Mouse (Mus musculus) bone marrow macrophage, adult 2 months (primary cell): Measurements from ENCODE around the gene Vinac1. TPM values are rescaled to one million over a fixed set of nuclear protein-coding genes. Genes with fewer than 3 reads are reported as not detected.
"Not testable (repeated sequence)": the region's sequence is repeated elsewhere in the genome, so short reads cannot be mapped to it uniquely, and the experiment has no call there.

Experiments
- H3K27ac ChIP-seq: 2 replicates; pipeline ENCODE4 v1.5.1; 2012; ENCODE audit warnings: low read depth, low read length; ENCODE audit not compliant: insufficient read depth
- H3K4me1 ChIP-seq: 2 replicates; pipeline ENCODE4 v1.6.1; 2012; ENCODE audit warnings: low read length; ENCODE audit not compliant: control insufficient read depth, insufficient read depth
- H3K4me3 ChIP-seq: 2 replicates; pipeline ENCODE4 v1.5.1; 2012; ENCODE audit warnings: mild to moderate bottlenecking, low read length, moderate library complexity; ENCODE audit not compliant: insufficient read depth
- CTCF ChIP-seq: IDR thresholded peaks from 2 replicates; pipeline ENCODE4 v1.5.1; 2012; ENCODE audit warnings: low read depth, mild to moderate bottlenecking, low read length, moderate library complexity
- POLR2A ChIP-seq: IDR thresholded peaks from 2 replicates; pipeline ENCODE4 v1.6.1; 2012; ENCODE audit warnings: mild to moderate bottlenecking, low read depth, low read length, borderline replicate concordance
- polyA plus RNA-seq: library from polyadenylated mRNA; stranded (reverse); fragments of >200 nt; gene quantifications from 2 replicates; pipeline ENCODE4 v1.2.4, GENCODE M21; 2012; ENCODE audit not compliant: missing spikeins, insufficient read depth, insufficient read length

Gene Vinac1
- polyA plus RNA-seq, 1 experiment, result not detected

DNA sequence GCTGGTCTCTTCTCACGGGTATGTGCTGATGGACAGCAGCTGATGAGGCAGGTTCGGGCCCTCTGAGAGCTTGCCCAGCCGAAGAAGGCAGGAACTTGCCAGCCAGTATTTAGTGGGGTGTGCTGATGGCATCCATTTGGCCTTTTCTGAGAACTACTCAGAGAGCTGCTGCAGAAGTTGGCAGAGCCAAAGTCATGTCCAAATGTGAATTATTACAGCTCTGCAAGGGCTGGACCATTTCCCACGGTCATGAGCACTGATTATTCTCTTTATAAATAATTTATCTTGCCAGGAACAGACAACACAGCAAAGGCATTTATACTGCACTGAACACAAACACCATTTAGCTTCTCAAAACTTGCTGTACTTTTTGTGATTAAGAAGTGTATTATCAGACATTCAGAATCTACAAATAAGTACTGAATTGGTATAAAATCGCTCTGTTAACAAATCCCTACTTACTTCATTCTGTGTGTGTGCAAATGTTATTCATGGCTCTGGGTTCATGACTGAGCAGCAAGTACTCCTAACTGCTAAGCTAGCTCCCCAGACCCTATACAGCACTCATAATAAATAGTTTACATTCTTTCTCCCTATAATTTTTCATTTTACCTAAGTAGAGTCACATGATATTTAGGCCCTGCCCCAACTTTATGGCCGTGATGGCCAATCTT, 1.7 kb downstream of the Vinac1 start:
- TF ChIP-seq CTCF, result no peak
- TF ChIP-seq POLR2A, result no peak
- no peaks in the 10 kb centered on the region for H3K4me1 ChIP-seq
- H3K4me3 ChIP-seq, result no peak overlapping the region
- H3K27ac ChIP-seq, result no peak overlapping the region

DNA sequence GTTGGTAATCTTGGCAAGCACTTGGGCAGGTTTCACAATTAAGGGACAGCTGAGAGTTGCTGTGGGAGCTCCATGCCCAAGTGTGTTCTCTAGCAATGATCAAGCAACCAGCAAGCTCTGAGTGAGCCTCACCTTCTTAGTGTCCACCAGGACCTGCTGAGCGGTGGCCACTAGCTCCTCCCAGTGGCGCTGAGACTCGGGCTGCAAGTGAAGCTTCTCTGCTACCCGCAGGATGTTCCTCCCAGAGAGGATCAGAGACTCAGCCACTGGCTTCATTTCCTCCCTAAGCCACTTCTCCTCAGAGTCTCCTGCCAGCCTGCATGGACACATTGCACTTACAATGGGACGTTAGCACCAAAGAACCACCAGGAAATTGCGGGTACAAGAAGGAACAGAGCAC, 7.4 kb downstream of the Vinac1 start:
- H3K4me3 ChIP-seq, result no peak overlapping the region
- TF ChIP-seq CTCF (peak; percentile 41; the same call in 1 of the 2 replicates), POLR2A (no peak)
- peaks cover 8% of the 10 kb centered on the region for H3K4me1 ChIP-seq
- H3K27ac ChIP-seq, result no peak overlapping the region

DNA sequence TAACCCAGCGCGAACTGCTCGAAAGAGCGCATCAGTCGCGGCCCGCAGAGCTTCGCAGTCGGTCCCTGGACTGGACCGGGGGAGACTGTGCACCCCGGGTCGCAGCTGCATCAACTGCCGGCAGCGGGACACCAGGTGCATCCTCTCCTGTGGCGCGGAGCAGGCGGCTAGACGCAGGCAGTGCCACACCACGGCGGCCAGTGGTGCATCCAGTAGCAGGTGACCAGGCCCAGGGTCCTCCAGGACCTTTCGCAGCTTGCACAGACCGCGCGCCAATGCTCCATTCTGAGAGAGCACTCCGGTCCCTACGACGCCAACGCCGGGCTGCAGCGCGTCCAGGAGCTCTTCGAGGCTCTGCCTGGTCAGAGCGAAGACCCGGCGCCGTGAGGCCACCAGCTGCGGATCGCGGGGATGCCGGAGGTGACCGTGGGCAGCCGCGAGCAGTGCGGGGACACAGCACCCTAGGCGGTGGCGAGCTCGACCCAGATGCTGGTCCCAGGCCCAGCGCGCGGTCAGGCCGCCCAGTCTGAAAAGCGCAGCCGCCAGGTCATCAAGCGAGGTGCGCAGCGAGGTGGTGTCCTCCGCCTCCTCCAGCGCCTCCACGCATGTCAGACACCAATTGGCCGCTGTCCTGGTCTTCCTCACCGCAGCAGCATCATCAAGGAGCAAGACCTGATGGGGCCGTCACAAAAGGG, 8.9 kb downstream of the Vinac1 start:
- Histone ChIP-seq H3K4me1 (peaks cover 8% of the 10 kb centered on the region), H3K27ac (no peak overlapping the region), H3K4me3 (peak overlapping the region; percentile 53)
- TF ChIP-seq CTCF (no peak), POLR2A (no peak)

DNA sequence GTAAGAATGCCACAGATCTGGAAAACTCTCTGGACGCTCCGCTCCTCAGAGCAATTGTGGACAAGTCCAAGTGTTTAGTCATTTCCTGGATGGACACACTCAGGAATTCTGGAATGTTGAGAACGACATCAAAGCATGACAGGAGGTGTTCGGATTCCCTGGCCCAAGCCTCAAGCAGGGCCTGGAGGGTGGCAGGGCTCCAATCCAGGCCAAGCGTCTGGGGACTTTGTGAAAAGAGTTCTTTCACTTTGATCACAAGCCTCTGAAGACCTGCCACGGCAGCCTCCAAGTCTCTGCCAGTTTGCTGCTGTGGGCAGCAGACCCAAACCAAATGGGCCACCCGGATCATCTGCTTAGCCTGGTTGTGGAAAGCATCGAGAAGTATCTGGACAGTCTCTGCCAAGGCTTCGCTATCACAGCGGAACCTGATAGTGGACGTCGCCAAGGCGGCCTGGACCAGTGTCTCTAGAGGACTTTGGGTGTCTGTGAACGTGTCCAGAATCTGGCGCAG, 9.5 kb downstream of the Vinac1 start:
- TF ChIP-seq CTCF (no peak), POLR2A (no peak)
- no peak overlapping the region for H3K27ac ChIP-seq
- peaks cover 8% of the 10 kb centered on the region for H3K4me1 ChIP-seq
- peak overlapping the region; percentile 53 for H3K4me3 ChIP-seq

DNA sequence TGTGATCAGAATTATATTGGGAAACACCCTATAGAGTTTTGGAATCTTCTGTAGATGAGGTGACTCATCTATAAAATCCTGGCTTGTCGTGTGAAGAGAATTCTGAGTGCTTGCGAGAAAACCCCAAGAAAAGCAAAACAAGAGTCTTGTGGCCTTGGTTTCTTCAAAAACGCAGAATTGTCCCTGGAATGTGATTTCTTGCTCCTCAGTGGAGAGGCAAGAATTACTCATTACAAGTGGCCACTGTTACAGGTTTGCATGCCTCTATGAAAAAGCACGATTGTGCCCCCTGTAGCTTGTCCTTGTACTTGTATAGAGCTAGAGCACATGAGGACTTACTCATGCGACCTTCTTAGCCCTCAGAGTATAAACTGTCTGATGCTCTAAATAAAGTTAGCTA, 12.6 kb downstream of the Vinac1 start:
- Histone ChIP-seq H3K4me1 (peaks cover 2% of the 10 kb centered on the region), H3K27ac (no peak overlapping the region), H3K4me3 (no peak overlapping the region)
- TF ChIP-seq POLR2A (no peak), CTCF (no peak)

DNA sequence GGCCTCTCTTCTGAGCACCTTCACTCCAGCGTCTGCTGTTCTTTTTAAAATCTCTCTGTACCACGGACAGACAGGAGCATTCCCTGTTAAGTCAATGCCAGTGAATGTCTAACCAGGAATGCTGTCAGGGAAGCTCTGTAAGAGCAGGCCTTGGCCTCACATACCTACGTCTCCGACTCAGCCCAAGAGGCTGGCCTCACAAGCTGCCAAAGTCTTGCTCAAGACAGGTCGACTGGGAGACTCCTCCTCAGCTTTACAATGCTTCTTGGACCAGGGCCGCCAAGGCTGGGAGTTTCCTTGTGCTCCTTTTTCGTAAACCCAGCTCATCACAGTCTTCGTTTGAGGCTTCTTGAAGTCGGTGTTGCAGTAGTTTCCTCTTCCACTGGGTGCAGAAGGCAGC, 23.2 kb downstream of the Vinac1 start:
- H3K4me3 ChIP-seq, result no peak overlapping the region
- TF ChIP-seq CTCF, result no peak
- TF ChIP-seq POLR2A, result no peak
- no peaks in the 10 kb centered on the region for H3K4me1 ChIP-seq
- H3K27ac ChIP-seq, result no peak overlapping the region

DNA sequence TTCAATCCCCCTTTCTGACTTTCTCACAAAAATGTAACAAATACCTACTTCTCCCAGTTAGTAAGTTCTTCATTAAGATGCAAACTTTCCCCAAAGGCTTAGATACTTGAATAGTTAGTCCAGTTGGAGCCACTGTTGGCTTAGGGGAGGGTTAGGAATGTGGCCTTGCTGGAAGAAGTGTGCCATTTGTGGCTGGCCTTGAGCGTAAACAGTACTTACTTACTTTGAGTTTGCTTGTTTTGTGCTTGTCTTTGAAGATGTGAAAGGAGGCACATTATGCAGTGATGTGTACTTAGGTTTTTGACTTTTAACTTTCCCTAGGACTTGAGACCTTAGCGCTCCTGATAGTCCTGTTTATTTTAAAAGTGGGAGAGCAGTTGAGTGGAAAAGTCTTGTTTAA, 27.9 kb downstream of the Vinac1 start:
- TF ChIP-seq POLR2A (no peak), CTCF (no peak)
- no peak overlapping the region for H3K4me3 ChIP-seq
- H3K4me1 ChIP-seq, result peaks cover 2% of the 10 kb centered on the region; the same call in 1 of the 2 replicates
- H3K27ac ChIP-seq, result no peak overlapping the region

DNA sequence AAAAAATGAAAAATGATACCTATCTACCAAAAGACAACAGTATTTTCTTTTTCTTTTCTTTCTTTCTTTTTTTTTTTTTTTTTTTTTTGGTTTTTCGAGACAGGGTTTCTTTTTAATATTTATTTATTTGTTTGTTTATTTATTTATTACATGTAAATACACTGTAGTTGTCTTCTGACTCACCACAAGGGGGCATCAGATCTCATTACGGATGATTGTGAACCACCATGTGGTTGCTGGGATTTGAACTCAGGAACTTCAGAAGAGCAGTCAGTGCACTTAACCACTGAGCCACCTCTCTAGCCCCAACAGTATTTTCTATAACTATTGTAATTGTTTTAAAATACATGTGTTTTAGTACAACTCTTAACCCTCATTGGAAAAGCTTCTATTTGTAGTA, 39.1 kb downstream of the Vinac1 start:
- H3K27ac ChIP-seq, result not testable (repeated sequence)

DNA sequence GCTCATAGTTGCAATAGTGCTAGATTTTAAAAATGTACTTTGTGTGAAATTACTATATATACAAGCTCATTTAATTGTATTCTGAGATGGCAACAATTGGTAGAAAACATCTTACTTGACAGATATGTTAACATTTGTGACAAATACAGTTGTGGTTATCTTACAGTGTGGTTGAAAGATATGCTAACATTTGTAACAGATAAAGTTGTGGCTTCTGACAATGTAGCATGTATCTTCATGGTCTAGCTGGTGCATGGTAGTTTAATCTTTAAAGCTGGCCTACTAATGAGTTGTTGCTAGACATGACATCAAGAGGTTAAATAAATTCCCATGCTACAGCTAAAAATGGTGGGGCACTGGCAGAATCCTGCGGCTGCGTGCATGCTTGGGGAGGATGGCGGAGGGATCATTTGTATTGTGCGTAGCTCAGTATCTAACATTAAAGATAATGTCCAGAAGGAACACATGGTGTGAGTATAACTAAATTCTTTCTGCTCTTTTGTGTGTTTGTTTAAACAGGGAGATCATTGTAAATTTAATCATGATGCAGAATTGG, 41.7 kb downstream of the Vinac1 start:
- H3K27ac ChIP-seq, result no peak overlapping the region
- H3K4me1 ChIP-seq, result peaks cover 8% of the 10 kb centered on the region
- TF ChIP-seq CTCF, result no peak
- no peak for TF ChIP-seq POLR2A
- H3K4me3 ChIP-seq, result no peak overlapping the region

More for the DNA sequence above, 39.1 kb downstream of the Vinac1 start:
- H3K4me1 ChIP-seq, H3K4me3 ChIP-seq: not testable (repeated sequence)

DNA sequence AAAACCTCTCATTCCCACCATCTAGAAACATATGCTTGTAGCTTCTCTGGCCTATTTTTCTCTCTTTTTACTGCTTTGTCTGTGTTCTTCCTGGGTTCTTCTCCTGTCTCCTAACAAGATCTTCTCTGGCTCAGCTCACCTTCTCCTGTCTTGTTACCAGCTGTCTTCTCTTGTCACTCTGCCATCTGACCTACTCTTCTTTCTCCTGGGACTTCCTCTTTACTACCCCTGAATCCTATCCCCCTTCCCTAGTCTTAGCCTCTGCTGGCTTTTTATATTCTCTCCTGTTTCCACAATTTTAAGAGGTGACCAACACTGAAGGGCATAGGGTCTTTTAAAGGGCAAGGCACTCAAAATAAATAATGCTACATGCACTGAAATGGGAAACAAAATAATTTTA, 43.1 kb downstream of the Vinac1 start:
- Histone ChIP-seq H3K4me3 (no peak overlapping the region), H3K27ac (no peak overlapping the region), H3K4me1 (peaks cover 8% of the 10 kb centered on the region)
- TF ChIP-seq POLR2A (no peak), CTCF (no peak)
